Mouse (Mus musculus) liver, postnatal 0 days (tissue): ENCODE data around the gene H13.
A peak's percentile ranks its signal among the peaks of the same experiment; 100 is the strongest.

Source experiments
- CTCF ChIP-seq: sonication (generic); IDR thresholded peaks from 2 replicates; pipeline ENCODE4 v1.5.1; 2016; ENCODE audit warnings: antibody characterized with exemption, low read depth
- EP300 ChIP-seq: IDR thresholded peaks from 2 replicates; pipeline ENCODE4 v1.6.1; 2016; ENCODE audit warnings: antibody characterized with exemption, low read depth, mild to moderate bottlenecking

DNA sequence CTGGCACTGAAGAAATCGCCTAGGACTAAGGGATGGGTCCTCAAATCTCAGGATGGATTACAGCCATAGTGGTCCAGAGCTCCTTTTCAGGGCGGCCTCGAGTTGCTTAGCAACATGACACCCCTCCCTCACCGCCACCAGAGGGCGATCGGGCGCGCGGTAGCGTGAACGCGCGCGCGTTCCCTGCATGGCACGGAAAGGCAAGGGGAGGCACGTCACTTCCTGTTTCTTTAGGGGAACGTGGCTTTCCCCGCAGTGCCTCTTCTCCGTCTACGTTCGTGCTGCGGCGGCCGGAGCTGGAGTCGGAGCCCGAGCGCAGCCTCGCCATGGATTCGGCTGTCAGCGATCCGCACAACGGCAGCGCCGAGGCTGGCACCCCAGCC lies at the start of gene H13:
- TF ChIP-seq CTCF (peak; percentile 99), EP300 (no peak)
